Mouse (Mus musculus) midbrain, embryonic 14.5 days (tissue): ENCODE measurements around the gene Eif3g. TPM values are rescaled to one million over a fixed set of nuclear protein-coding genes. Genes with fewer than 3 reads are reported as not detected.

ENCODE experiments used
- ATAC-seq: fragments of 200-750 bp; cut with Nextera tagmentation; 2 replicates; pipeline ENCODE4 v1.8.0; 2017; ENCODE audit warnings: moderate number of reproducible peaks, moderate library complexity; ENCODE audit not compliant: low FRiP score, low TSS enrichment
- DNase-seq: peaks from one replicate; pipeline ENCODE4 v3.0.0-alpha.2; 2015
- H3K27ac ChIP-seq: fragments of 300-500 bp; sonication (generic); replicated peaks from 2 replicates; pipeline ENCODE4 v1.5.1; 2014; ENCODE audit warnings: mild to moderate bottlenecking, low read depth, low read length, moderate library complexity
- H3K27me3 ChIP-seq: fragments of 300-500 bp; sonication (generic); 2 replicates; pipeline ENCODE4 v1.6.1; 2014; ENCODE audit warnings: low read length, control low read depth, mixed read lengths; ENCODE audit not compliant: control insufficient read depth, insufficient read depth
- H3K36me3 ChIP-seq: fragments of 300-500 bp; sonication (generic); 2 replicates; pipeline ENCODE4 v1.6.1; 2014; ENCODE audit warnings: low read length, control low read depth; ENCODE audit not compliant: control insufficient read depth, insufficient read depth
- H3K4me1 ChIP-seq: fragments of 300-500 bp; sonication (generic); 2 replicates; pipeline ENCODE4 v1.6.1; 2014; ENCODE audit warnings: mild to moderate bottlenecking, antibody characterized with exemption, low read length, control low read depth; ENCODE audit not compliant: control insufficient read depth, insufficient read depth
- H3K4me2 ChIP-seq: fragments of 300-500 bp; sonication (generic); 2 replicates; pipeline ENCODE4 v1.6.1; 2014; ENCODE audit warnings: mild to moderate bottlenecking, low read length, moderate library complexity
- H3K4me3 ChIP-seq: fragments of 300-500 bp; sonication (generic); replicated peaks from 2 replicates; pipeline ENCODE4 v1.5.1; 2014; ENCODE audit warnings: low read depth, low read length
- H3K9ac ChIP-seq: fragments of 300-500 bp; sonication (generic); replicated peaks from 2 replicates; pipeline ENCODE4 v1.6.1; 2014; ENCODE audit warnings: mild to moderate bottlenecking, low read length, moderate library complexity
- H3K9me3 ChIP-seq: fragments of 300-500 bp; sonication (generic); 2 replicates; pipeline ENCODE4 v1.6.1; 2016; ENCODE audit warnings: low read length, control low read depth, mixed read lengths; ENCODE audit not compliant: control insufficient read depth
- WGBS: fragments of 180-500 bp; shearing (Covaris S2); extraction: QIAGEN DNeasy Blood & Tissue Kit; methylation state at CpG from one replicate; pipeline ENCODE4 v1.1.7; 2014; 5-methylcytosine and 5-hydroxymethylcytosine counted together
- polyA plus RNA-seq: library from polyadenylated mRNA; unstranded; fragments of >200 nt; fragmentation: Nextera tagmentation; extraction: Ambion mirVana; gene quantifications from 2 replicates; pipeline ENCODE4 v1.2.1, GENCODE M21; 2014

Eif3g gene
- polyA plus RNA-seq, 1 experiment from 2014 or later = 231 TPM

GRCm38 (mm10) chr9:20902174-20902491 lies 3.7 kb upstream of the Eif3g start:
- H3K9ac ChIP-seq = no peak overlapping the region; the same call in 1 of the 2 replicates
- H3K36me3 ChIP-seq = peaks cover 22% of the 10 kb centered on the region
- no peak overlapping the region for H3K27ac ChIP-seq
- H3K27me3 ChIP-seq = no peaks in the 10 kb centered on the region
- no peak for DNase-seq
- ATAC-seq = no peak
- no peak overlapping the region for H3K4me3 ChIP-seq
- H3K9me3 ChIP-seq = no peaks in the 10 kb centered on the region
- H3K4me1 ChIP-seq = peaks cover 5% of the 10 kb centered on the region
- 27% methylated on average over 6 of the region's 6 CpGs for WGBS
- H3K4me2 ChIP-seq = no peak overlapping the region

GRCm38 (mm10) chr9:20901466-20902173 lies 3.2 kb upstream of the Eif3g start:
- no peak overlapping the region for H3K4me2 ChIP-seq
- DNase-seq (peak; percentile 69), ATAC-seq (no peak)
- H3K9ac ChIP-seq = no peak overlapping the region; the same call in 1 of the 2 replicates
- WGBS = 17% methylated on average over 13 of the region's 13 CpGs
- no peaks in the 10 kb centered on the region for H3K9me3 ChIP-seq
- peaks cover 19% of the 10 kb centered on the region for H3K36me3 ChIP-seq
- H3K27me3 ChIP-seq = no peaks in the 10 kb centered on the region
- no peak overlapping the region for H3K27ac ChIP-seq
- H3K4me1 ChIP-seq = peaks cover 5% of the 10 kb centered on the region
- no peak overlapping the region for H3K4me3 ChIP-seq

- Histone ChIP-seq H3K9me3 (no peaks in the 10 kb centered on the region), H3K27ac (peak overlapping the region; percentile 26; the same call in 1 of the 2 replicates), H3K4me1 (peaks cover 5% of the 10 kb centered on the region), H3K4me2 (peak overlapping the region; percentile 79), H3K36me3 (peaks cover 38% of the 10 kb centered on the region), H3K4me3 (peak overlapping the region; percentile 81), H3K27me3 (no peaks in the 10 kb centered on the region), H3K9ac (peak overlapping the region; percentile 71)
- DNase-seq (no peak), ATAC-seq (peak; percentile 69)
- 6% methylated on average over 32 of the region's 39 CpGs for WGBS
These were observed 500 bp downstream of the Eif3g start for GRCm38 (mm10) chr9:20897736-20898510.

GRCm38 (mm10) chr9:20895382-20895781 lies 3.0 kb downstream of the Eif3g start:
- Histone ChIP-seq H3K36me3 (peaks cover 62% of the 10 kb centered on the region), H3K27me3 (no peaks in the 10 kb centered on the region), H3K9me3 (no peaks in the 10 kb centered on the region), H3K27ac (no peak overlapping the region), H3K4me2 (no peak overlapping the region), H3K4me1 (peaks cover 5% of the 10 kb centered on the region), H3K9ac (no peak overlapping the region), H3K4me3 (no peak overlapping the region)
- 95% methylated on average over 9 of the region's 9 CpGs for WGBS
- no peak for DNase-seq
- no peak for ATAC-seq

GRCm38 (mm10) chr9:20894629-20895028 lies 3.8 kb downstream of the Eif3g start:
- H3K9ac ChIP-seq = no peak overlapping the region
- no peaks in the 10 kb centered on the region for H3K9me3 ChIP-seq
- no peak overlapping the region for H3K4me2 ChIP-seq
- DNase-seq (no peak), ATAC-seq (no peak)
- no peak overlapping the region for H3K27ac ChIP-seq
- 93% methylated on average over 15 of the region's 15 CpGs for WGBS
- no peak overlapping the region for H3K4me3 ChIP-seq
- H3K4me1 ChIP-seq = peaks cover 5% of the 10 kb centered on the region
- peaks cover 70% of the 10 kb centered on the region for H3K36me3 ChIP-seq
- no peaks in the 10 kb centered on the region for H3K27me3 ChIP-seq

GRCm38 (mm10) chr9:20893590-20894343 lies 4.7 kb downstream of the Eif3g start:
- Histone ChIP-seq H3K4me1 (peaks cover 5% of the 10 kb centered on the region), H3K36me3 (peaks cover 74% of the 10 kb centered on the region), H3K27me3 (no peaks in the 10 kb centered on the region), H3K9me3 (no peaks in the 10 kb centered on the region), H3K27ac (no peak overlapping the region), H3K4me3 (no peak overlapping the region), H3K9ac (no peak overlapping the region), H3K4me2 (no peak overlapping the region)
- DNase-seq = no peak
- no peak for ATAC-seq
- 88% methylated on average over 13 of the region's 13 CpGs for WGBS

GRCm38 (mm10) chr9:20893069-20893468 lies 5.4 kb downstream of the Eif3g start:
- ATAC-seq (no peak), DNase-seq (no peak)
- H3K27me3 ChIP-seq = no peaks in the 10 kb centered on the region
- H3K9me3 ChIP-seq = no peaks in the 10 kb centered on the region
- H3K27ac ChIP-seq = no peak overlapping the region
- no peak overlapping the region for H3K4me2 ChIP-seq
- H3K36me3 ChIP-seq = peaks cover 74% of the 10 kb centered on the region
- H3K4me3 ChIP-seq = no peak overlapping the region
- H3K4me1 ChIP-seq = peaks cover 5% of the 10 kb centered on the region
- 67% methylated on average over 5 of the region's 5 CpGs for WGBS
- H3K9ac ChIP-seq = no peak overlapping the region

GRCm38 (mm10) chr9:20892104-20892653 lies 6.2 kb downstream of the Eif3g start:
- Histone ChIP-seq H3K27me3 (no peaks in the 10 kb centered on the region), H3K9me3 (no peaks in the 10 kb centered on the region), H3K4me2 (no peak overlapping the region), H3K36me3 (peaks cover 74% of the 10 kb centered on the region), H3K4me3 (no peak overlapping the region), H3K27ac (no peak overlapping the region), H3K9ac (no peak overlapping the region), H3K4me1 (no peaks in the 10 kb centered on the region)
- 82% methylated on average over 5 of the region's 5 CpGs for WGBS
- ATAC-seq = no peak
- no peak for DNase-seq
